Mouse (Mus musculus) kidney, embryonic 15.5 days (tissue): ENCODE measurements around the gene Olfr691. TPM values are rescaled to one million over a fixed set of nuclear protein-coding genes. Genes with fewer than 3 reads are reported as not detected.
"Not testable (repeated sequence)": the region's sequence is repeated elsewhere in the genome, so short reads cannot be mapped to it uniquely, and the experiment has no call there.

Experiments
- ATAC-seq: fragments of 200-750 bp; cut with Nextera tagmentation; replicated peaks from 2 replicates; pipeline ENCODE4 v1.8.0; 2017; ENCODE audit warnings: moderate TSS enrichment; ENCODE audit not compliant: low FRiP score
- H3K27ac ChIP-seq: fragments of 300-500 bp; sonication (generic); 2 replicates; pipeline ENCODE4 v1.5.1; 2015; ENCODE audit warnings: mild to moderate bottlenecking, inconsistent platforms
- H3K27me3 ChIP-seq: fragments of 300-500 bp; sonication (generic); 2 replicates; pipeline ENCODE4 v1.6.1; 2015; ENCODE audit warnings: inconsistent platforms
- H3K36me3 ChIP-seq: fragments of 300-500 bp; sonication (generic); 2 replicates; pipeline ENCODE4 v1.6.1; 2015; ENCODE audit warnings: inconsistent platforms
- H3K4me1 ChIP-seq: fragments of 300-500 bp; sonication (generic); 2 replicates; pipeline ENCODE4 v1.6.1; 2015; ENCODE audit warnings: inconsistent platforms
- H3K4me2 ChIP-seq: fragments of 300-500 bp; sonication (generic); 2 replicates; pipeline ENCODE4 v1.6.1; 2015; ENCODE audit warnings: moderate library complexity, mild to moderate bottlenecking, inconsistent platforms
- H3K4me3 ChIP-seq: fragments of 300-500 bp; sonication (generic); replicated peaks from 2 replicates; pipeline ENCODE4 v1.5.1; 2015; ENCODE audit warnings: mild to moderate bottlenecking, inconsistent platforms
- H3K9ac ChIP-seq: fragments of 300-500 bp; sonication (generic); 2 replicates; pipeline ENCODE4 v1.6.1; 2015; ENCODE audit warnings: mild to moderate bottlenecking, inconsistent platforms
- H3K9me3 ChIP-seq: fragments of 300-500 bp; sonication (generic); replicated peaks from 2 replicates; pipeline ENCODE4 v1.6.1; 2016; ENCODE audit warnings: inconsistent platforms
- WGBS: fragments of 180-500 bp; shearing (Covaris S2); methylation state at CpG from one replicate; pipeline ENCODE4 v1.1.7; 2015; ENCODE audit warnings: mixed read lengths; 5-methylcytosine and 5-hydroxymethylcytosine counted together
- polyA plus RNA-seq: library from polyadenylated mRNA; unstranded; fragments of >200 nt; fragmentation: Nextera tagmentation; extraction: Ambion mirVana; gene quantifications from 2 replicates; pipeline ENCODE4 v1.2.1, GENCODE M21; 2015

The Olfr691 gene
- not detected in 2 replicates for polyA plus RNA-seq

GRCm38 (mm10) chr7:105342170-105342569, at the start of gene Olfr691:
Olfr691 (minus strand) TSS chr7:105342270.
- H3K27ac ChIP-seq = no peak within 1 kb of the TSS
- H3K4me1 ChIP-seq = no peaks in the 10 kb centered on the region
- WGBS = 51% methylated on average over 1 of the region's 1 CpGs
- H3K4me3 ChIP-seq = no peak within 1 kb of the TSS
- H3K36me3 ChIP-seq = no peaks in the 10 kb centered on the region
- no peaks in the 10 kb centered on the region for H3K27me3 ChIP-seq
- ATAC-seq = no peak
- H3K9me3 ChIP-seq = no peaks in the 10 kb centered on the region
- H3K9ac ChIP-seq = no peak within 1 kb of the TSS
- no peak within 1 kb of the TSS for H3K4me2 ChIP-seq

GRCm38 (mm10) chr7:105390236-105390635, 48.2 kb upstream of the Olfr691 start:
- Histone ChIP-seq H3K9ac (no peak overlapping the region), H3K36me3 (peaks cover 63% of the 10 kb centered on the region), H3K4me3 (no peak overlapping the region), H3K9me3 (no peaks in the 10 kb centered on the region), H3K27me3 (no peaks in the 10 kb centered on the region), H3K4me1 (no peaks in the 10 kb centered on the region), H3K4me2 (no peak overlapping the region), H3K27ac (no peak overlapping the region)
- WGBS = 91% methylated on average over 2 of the region's 2 CpGs
- ATAC-seq = no peak

GRCm38 (mm10) chr7:105387696-105388095, 45.6 kb upstream of the Olfr691 start:
- H3K4me1 ChIP-seq = no peaks in the 10 kb centered on the region
- no peak overlapping the region for H3K4me2 ChIP-seq
- no peak for ATAC-seq
- H3K27ac ChIP-seq = no peak overlapping the region
- H3K4me3 ChIP-seq = no peak overlapping the region
- peaks cover 89% of the 10 kb centered on the region for H3K36me3 ChIP-seq
- H3K9me3 ChIP-seq = no peaks in the 10 kb centered on the region
- 91% methylated on average over 2 of the region's 2 CpGs for WGBS
- no peaks in the 10 kb centered on the region for H3K27me3 ChIP-seq
- no peak overlapping the region for H3K9ac ChIP-seq

GRCm38 (mm10) chr7:105380329-105380728, 38.3 kb upstream of the Olfr691 start:
- no peak for ATAC-seq
- Histone ChIP-seq H3K4me3 (no peak overlapping the region), H3K9me3 (no peaks in the 10 kb centered on the region), H3K4me2 (no peak overlapping the region), H3K27me3 (no peaks in the 10 kb centered on the region), H3K27ac (no peak overlapping the region), H3K36me3 (peaks cover 90% of the 10 kb centered on the region), H3K9ac (no peak overlapping the region), H3K4me1 (no peaks in the 10 kb centered on the region)
- 97% methylated on average over 3 of the region's 3 CpGs for WGBS

- Histone ChIP-seq H3K9me3 (no peaks in the 10 kb centered on the region), H3K9ac (no peak within 1 kb of the TSS), H3K4me2 (no peak within 1 kb of the TSS), H3K4me3 (no peak within 1 kb of the TSS), H3K27ac (no peak within 1 kb of the TSS), H3K36me3 (peaks cover 53% of the 10 kb centered on the region), H3K4me1 (no peaks in the 10 kb centered on the region), H3K27me3 (no peaks in the 10 kb centered on the region)
- ATAC-seq = no peak
- WGBS = 88% methylated on average over 1 of the region's 1 CpGs
Observed at GRCm38 (mm10) chr7:105374866-105375265, 32.8 kb upstream of the Olfr691 start, which contains the start of gene Gm5901. Gm5901 (plus strand) TSS chr7:105375038.

GRCm38 (mm10) chr7:105373976-105374375, 31.9 kb upstream of the Olfr691 start:
- Histone ChIP-seq H3K27ac (no peak overlapping the region), H3K4me3 (no peak overlapping the region), H3K9ac (no peak overlapping the region), H3K4me1 (no peaks in the 10 kb centered on the region), H3K4me2 (no peak overlapping the region), H3K9me3 (no peaks in the 10 kb centered on the region), H3K36me3 (peaks cover 44% of the 10 kb centered on the region), H3K27me3 (no peaks in the 10 kb centered on the region)
- ATAC-seq = no peak
- WGBS = 94% methylated on average over 3 of the region's 3 CpGs

- Histone ChIP-seq H3K4me2 (no peak overlapping the region), H3K9me3 (no peaks in the 10 kb centered on the region), H3K27me3 (no peaks in the 10 kb centered on the region), H3K9ac (no peak overlapping the region), H3K4me1 (no peaks in the 10 kb centered on the region), H3K27ac (no peak overlapping the region), H3K4me3 (no peak overlapping the region), H3K36me3 (peaks cover 39% of the 10 kb centered on the region)
- WGBS = 92% methylated on average over 4 of the region's 4 CpGs
- ATAC-seq = no peak
Observed at GRCm38 (mm10) chr7:105373509-105373908, 31.4 kb upstream of the Olfr691 start.

GRCm38 (mm10) chr7:105372912-105373311, 30.8 kb upstream of the Olfr691 start:
- ATAC-seq = no peak
- no peak overlapping the region for H3K4me2 ChIP-seq
- H3K27me3 ChIP-seq = no peaks in the 10 kb centered on the region
- H3K4me3 ChIP-seq = no peak overlapping the region
- 85% methylated on average over 1 of the region's 1 CpGs for WGBS
- H3K4me1 ChIP-seq = no peaks in the 10 kb centered on the region
- H3K9ac ChIP-seq = no peak overlapping the region
- peaks cover 33% of the 10 kb centered on the region for H3K36me3 ChIP-seq
- H3K9me3 ChIP-seq = no peaks in the 10 kb centered on the region
- no peak overlapping the region for H3K27ac ChIP-seq

- no peak overlapping the region for H3K27ac ChIP-seq
- H3K4me1 ChIP-seq = no peaks in the 10 kb centered on the region
- no peak overlapping the region for H3K4me3 ChIP-seq
- H3K9me3 ChIP-seq = no peaks in the 10 kb centered on the region
- no peak overlapping the region for H3K9ac ChIP-seq
- WGBS = 89% methylated on average over 4 of the region's 4 CpGs
- H3K4me2 ChIP-seq = no peak overlapping the region
- H3K27me3 ChIP-seq = no peaks in the 10 kb centered on the region
- no peaks in the 10 kb centered on the region; the same call in 1 of the 2 replicates for H3K36me3 ChIP-seq
- ATAC-seq = no peak
Observed at GRCm38 (mm10) chr7:105368521-105368920, 26.5 kb upstream of the Olfr691 start.

GRCm38 (mm10) chr7:105367930-105368329, 25.9 kb upstream of the Olfr691 start, which contains the start of gene Olfr692:
Olfr692 (plus strand) TSS chr7:105368230.
- Histone ChIP-seq H3K4me3 (no peak within 1 kb of the TSS), H3K36me3 (no peaks in the 10 kb centered on the region; the same call in 1 of the 2 replicates), H3K9ac (no peak within 1 kb of the TSS), H3K9me3 (no peaks in the 10 kb centered on the region), H3K27me3 (no peaks in the 10 kb centered on the region), H3K4me2 (no peak within 1 kb of the TSS), H3K27ac (no peak within 1 kb of the TSS), H3K4me1 (no peaks in the 10 kb centered on the region)
- 91% methylated on average over 1 of the region's 1 CpGs for WGBS
- no peak for ATAC-seq

- H3K27me3 ChIP-seq = no peaks in the 10 kb centered on the region
- H3K4me1 ChIP-seq = no peaks in the 10 kb centered on the region
- 88% methylated on average over 5 of the region's 5 CpGs for WGBS
- no peak overlapping the region for H3K9ac ChIP-seq
- H3K27ac ChIP-seq = no peak overlapping the region
- H3K4me2 ChIP-seq = no peak overlapping the region
- no peaks in the 10 kb centered on the region for H3K36me3 ChIP-seq
- no peak overlapping the region for H3K4me3 ChIP-seq
- H3K9me3 ChIP-seq = no peaks in the 10 kb centered on the region
- ATAC-seq = no peak
Observed at GRCm38 (mm10) chr7:105367268-105367667, 25.2 kb upstream of the Olfr691 start.

- Histone ChIP-seq H3K4me3 (no peak overlapping the region), H3K4me1 (no peaks in the 10 kb centered on the region), H3K27me3 (no peaks in the 10 kb centered on the region), H3K36me3 (no peaks in the 10 kb centered on the region), H3K4me2 (no peak overlapping the region), H3K27ac (no peak overlapping the region), H3K9ac (no peak overlapping the region), H3K9me3 (no peaks in the 10 kb centered on the region)
- WGBS = 76% methylated on average over 2 of the region's 2 CpGs
- ATAC-seq = no peak
Observed at GRCm38 (mm10) chr7:105361713-105362112, 19.6 kb upstream of the Olfr691 start.

- not testable (repeated sequence) for H3K27me3 ChIP-seq, H3K27ac ChIP-seq, H3K4me3 ChIP-seq, H3K4me1 ChIP-seq, H3K9ac ChIP-seq, H3K9me3 ChIP-seq, H3K4me2 ChIP-seq, H3K36me3 ChIP-seq, ATAC-seq
- WGBS = 95% methylated on average over 1 of the region's 2 CpGs
Observed at GRCm38 (mm10) chr7:105356487-105356886, 14.4 kb upstream of the Olfr691 start.
